Mouse (Mus musculus) brain, adult 2 months (tissue): ENCODE measurements around the gene Osmr.

Source experiments
- DNase-seq: peaks from one replicate; pipeline ENCODE4 v3.0.0; 2011; ENCODE audit warnings: low read depth, low spot score

The Osmr gene

GRCm38 (mm10) chr15:6874601-6875019 lies at the start of gene Osmr:
TSS of gene Osmr (minus strand) at chr15:6874969.
- no peak for DNase-seq

GRCm38 (mm10) chr15:6919406-6919805 lies 44.6 kb upstream of the Osmr start:
- no peak for DNase-seq

GRCm38 (mm10) chr15:6914163-6914562 lies 39.4 kb upstream of the Osmr start:
- DNase-seq = peak; percentile 26

- peak; percentile 90 for DNase-seq
Measured at GRCm38 (mm10) chr15:6909669-6910068, 34.9 kb upstream of the Osmr start.

- no peak for DNase-seq
Measured at GRCm38 (mm10) chr15:6909084-6909483, 34.3 kb upstream of the Osmr start.

- DNase-seq = no peak
Measured at GRCm38 (mm10) chr15:6908601-6909000, 33.8 kb upstream of the Osmr start.

GRCm38 (mm10) chr15:6906260-6907047 lies 31.7 kb upstream of the Osmr start:
- DNase-seq = peak; percentile 20

- DNase-seq = no peak
Measured at GRCm38 (mm10) chr15:6905726-6906125, 31.0 kb upstream of the Osmr start.

- DNase-seq = no peak
Measured at GRCm38 (mm10) chr15:6903286-6903975, 28.7 kb upstream of the Osmr start.

GRCm38 (mm10) chr15:6901982-6902639 lies 27.3 kb upstream of the Osmr start:
- no peak for DNase-seq

GRCm38 (mm10) chr15:6901236-6901635 lies 26.5 kb upstream of the Osmr start:
- no peak for DNase-seq

- no peak for DNase-seq
Measured at GRCm38 (mm10) chr15:6884260-6884659, 9.5 kb upstream of the Osmr start.

- DNase-seq = peak; percentile 71
Measured at GRCm38 (mm10) chr15:6883816-6884215, 9.0 kb upstream of the Osmr start.

GRCm38 (mm10) chr15:6883091-6883490 lies 8.3 kb upstream of the Osmr start:
- DNase-seq = no peak

GRCm38 (mm10) chr15:6882180-6882579 lies 7.4 kb upstream of the Osmr start:
- peak; percentile 72 for DNase-seq

GRCm38 (mm10) chr15:6881211-6881610 lies 6.4 kb upstream of the Osmr start:
- no peak for DNase-seq

GRCm38 (mm10) chr15:6873807-6874600 lies 765 bp downstream of the Osmr start:
- DNase-seq = no peak

GRCm38 (mm10) chr15:6873154-6873806 lies 1.5 kb downstream of the Osmr start:
- no peak for DNase-seq

- no peak for DNase-seq
Measured at GRCm38 (mm10) chr15:6871621-6872359, 3.0 kb downstream of the Osmr start.

GRCm38 (mm10) chr15:6866888-6867287 lies 7.9 kb downstream of the Osmr start:
- DNase-seq = no peak
